Mouse (Mus musculus) intestine, embryonic 14.5 days (tissue): ENCODE data around the gene Sipa1l3. TPM values are rescaled to one million over a fixed set of nuclear protein-coding genes. Genes with fewer than 3 reads are reported as not detected.

Experiments used
- ATAC-seq: fragments of 200-750 bp; cut with Nextera tagmentation; replicated peaks from 2 replicates; pipeline ENCODE4 v1.8.0; 2017; ENCODE audit warnings: low read depth, moderate number of reproducible peaks, moderate TSS enrichment, moderate library complexity; ENCODE audit not compliant: low FRiP score, low TSS enrichment
- DNase-seq: peaks from one replicate; pipeline ENCODE4 v3.0.0-alpha.2; 2018; ENCODE audit warnings: low spot score
- H3K27ac ChIP-seq: fragments of 300-500 bp; sonication (generic); 2 replicates; pipeline ENCODE4 v1.5.1; 2014; ENCODE audit warnings: low read depth, mild to moderate bottlenecking, control low read depth
- H3K27me3 ChIP-seq: fragments of 300-500 bp; sonication (generic); replicated peaks from 2 replicates; pipeline ENCODE4 v1.6.1; 2014; ENCODE audit warnings: low read length, control low read depth; ENCODE audit not compliant: control insufficient read depth, insufficient read depth
- H3K36me3 ChIP-seq: fragments of 300-500 bp; sonication (generic); 2 replicates; pipeline ENCODE4 v1.6.1; 2014; ENCODE audit warnings: low read length, control low read depth; ENCODE audit not compliant: control insufficient read depth, insufficient read depth
- H3K4me1 ChIP-seq: fragments of 300-500 bp; sonication (generic); replicated peaks from 2 replicates; pipeline ENCODE4 v1.6.1; 2014; ENCODE audit warnings: low read length, control low read depth, mixed read lengths; ENCODE audit not compliant: control insufficient read depth, insufficient read depth
- H3K4me2 ChIP-seq: fragments of 300-500 bp; sonication (generic); 2 replicates; pipeline ENCODE4 v1.6.1; 2014; ENCODE audit warnings: low read length
- H3K4me3 ChIP-seq: fragments of 300-500 bp; sonication (generic); 2 replicates; pipeline ENCODE4 v1.5.1; 2014; ENCODE audit warnings: low read depth, low read length, control low read depth, mixed read lengths
- H3K9ac ChIP-seq: fragments of 300-500 bp; sonication (generic); 2 replicates; pipeline ENCODE4 v1.6.1; 2014; ENCODE audit warnings: mild to moderate bottlenecking, low read length
- H3K9me3 ChIP-seq: fragments of 300-500 bp; sonication (generic); 2 replicates; pipeline ENCODE4 v1.6.1; 2016; ENCODE audit warnings: low read length, control low read depth; ENCODE audit not compliant: control insufficient read depth
- WGBS: fragments of 180-500 bp; shearing (Covaris S2); extraction: QIAGEN DNeasy Blood & Tissue Kit; methylation state at CpG from one replicate; pipeline ENCODE4 v1.1.7; 2014; 5-methylcytosine and 5-hydroxymethylcytosine counted together
- polyA plus RNA-seq: library from polyadenylated mRNA; unstranded; fragments of >200 nt; fragmentation: Nextera tagmentation; extraction: Ambion mirVana; gene quantifications from 2 replicates; pipeline ENCODE4 v1.2.1, GENCODE M21; 2014

The Sipa1l3 gene
- polyA plus RNA-seq, 1 experiment from 2014 or later: 22.5 TPM

- H3K4me1 ChIP-seq: peaks cover 39% of the 10 kb centered on the region
Observed at GRCm38 (mm10) chr7:29293131-29294065, 225.0 kb downstream of the Sipa1l3 start.

GRCm38 (mm10) chr7:29292458-29293098 is 225.9 kb downstream of the Sipa1l3 start:
- Histone ChIP-seq H3K9me3 (no peaks in the 10 kb centered on the region), H3K27ac (peak overlapping the region; percentile 77), H3K4me1 (peaks cover 39% of the 10 kb centered on the region), H3K36me3 (no peaks in the 10 kb centered on the region), H3K4me2 (peak overlapping the region; percentile 66), H3K4me3 (0 out of 2 replicates have a peak overlapping the region, but pooled peaks have one; percentile 1), H3K9ac (no peak overlapping the region), H3K27me3 (no peaks in the 10 kb centered on the region)
- ATAC-seq (no peak), DNase-seq (no peak)
- 11% methylated on average over 8 of the region's 8 CpGs for WGBS

More at GRCm38 (mm10) chr7:29293131-29294065, 225.0 kb downstream of the Sipa1l3 start:
- Histone ChIP-seq H3K4me2 (peak overlapping the region; percentile 66), H3K27ac (peak overlapping the region; percentile 77), H3K36me3 (no peaks in the 10 kb centered on the region), H3K27me3 (no peaks in the 10 kb centered on the region), H3K4me3 (no peak overlapping the region), H3K9me3 (no peaks in the 10 kb centered on the region), H3K9ac (no peak overlapping the region)
- no peak for DNase-seq
- no peak for ATAC-seq
- 32% methylated on average over 19 of the region's 19 CpGs for WGBS

- Histone ChIP-seq H3K36me3 (no peaks in the 10 kb centered on the region), H3K27ac (peak overlapping the region; percentile 91), H3K9me3 (no peaks in the 10 kb centered on the region), H3K4me2 (peak overlapping the region; percentile 66), H3K27me3 (no peaks in the 10 kb centered on the region), H3K4me1 (peaks cover 39% of the 10 kb centered on the region), H3K4me3 (peak overlapping the region; percentile 65), H3K9ac (peak overlapping the region; percentile 31)
- 12% methylated on average over 7 of the region's 7 CpGs for WGBS
- no peak for ATAC-seq
- DNase-seq: no peak
Observed at GRCm38 (mm10) chr7:29291616-29292457, 226.6 kb downstream of the Sipa1l3 start.

GRCm38 (mm10) chr7:29290691-29291485 is 227.6 kb downstream of the Sipa1l3 start:
- WGBS: 26% methylated on average over 11 of the region's 11 CpGs
- Histone ChIP-seq H3K27ac (peak overlapping the region; percentile 91), H3K9me3 (no peaks in the 10 kb centered on the region), H3K27me3 (no peaks in the 10 kb centered on the region), H3K4me3 (peak overlapping the region; percentile 65), H3K9ac (peak overlapping the region; percentile 31), H3K4me1 (peaks cover 39% of the 10 kb centered on the region), H3K4me2 (peak overlapping the region; percentile 66), H3K36me3 (no peaks in the 10 kb centered on the region)
- DNase-seq: peak; percentile 75
- no peak for ATAC-seq

GRCm38 (mm10) chr7:29289856-29290255 is 228.6 kb downstream of the Sipa1l3 start:
- H3K27ac ChIP-seq: peak overlapping the region; percentile 91
- no peak for ATAC-seq
- WGBS: 52% methylated on average over 6 of the region's 6 CpGs
- peak; percentile 69 for DNase-seq
- H3K4me1 ChIP-seq: peaks cover 39% of the 10 kb centered on the region
- H3K9ac ChIP-seq: peak overlapping the region; percentile 62
- peak overlapping the region; percentile 66 for H3K4me2 ChIP-seq
- no peaks in the 10 kb centered on the region for H3K9me3 ChIP-seq
- no peaks in the 10 kb centered on the region for H3K27me3 ChIP-seq
- no peaks in the 10 kb centered on the region for H3K36me3 ChIP-seq
- H3K4me3 ChIP-seq: peak overlapping the region; percentile 65

GRCm38 (mm10) chr7:29288942-29289638 is 229.4 kb downstream of the Sipa1l3 start, which contains the start of gene Ppp1r14a:
Gene Ppp1r14a (plus strand): TSS chr7:29289308.
- ATAC-seq: peak; percentile 40; the same call in 1 of the 2 replicates
- Histone ChIP-seq H3K4me3 (peak within 1 kb of the TSS; percentile 65), H3K27ac (peak within 1 kb of the TSS; percentile 91), H3K9me3 (no peaks in the 10 kb centered on the region), H3K4me1 (peaks cover 39% of the 10 kb centered on the region), H3K9ac (peak within 1 kb of the TSS; percentile 62), H3K4me2 (peak within 1 kb of the TSS; percentile 66), H3K27me3 (no peaks in the 10 kb centered on the region), H3K36me3 (no peaks in the 10 kb centered on the region)
- DNase-seq: peak; percentile 95
- WGBS: 2% methylated on average over 53 of the region's 59 CpGs

- Histone ChIP-seq H3K9me3 (no peaks in the 10 kb centered on the region), H3K9ac (no peak overlapping the region), H3K4me2 (no peak overlapping the region), H3K36me3 (no peaks in the 10 kb centered on the region), H3K4me1 (peaks cover 33% of the 10 kb centered on the region), H3K4me3 (no peak overlapping the region), H3K27ac (no peak overlapping the region), H3K27me3 (no peaks in the 10 kb centered on the region)
- DNase-seq: no peak
- 0 out of 2 replicates have a peak, but pooled peaks have one; percentile 3 for ATAC-seq
- WGBS: 72% methylated on average over 2 of the region's 2 CpGs
Observed at GRCm38 (mm10) chr7:29288079-29288478, 230.4 kb downstream of the Sipa1l3 start.
